Mouse (Mus musculus): ENCODE measurements around the gene Chd1l. TPM values are rescaled to one million over a fixed set of nuclear protein-coding genes. Genes with fewer than 3 reads are reported as not detected.

The Chd1l gene
- polyA plus RNA-seq, 1 experiment: 16.6 TPM

DNA sequence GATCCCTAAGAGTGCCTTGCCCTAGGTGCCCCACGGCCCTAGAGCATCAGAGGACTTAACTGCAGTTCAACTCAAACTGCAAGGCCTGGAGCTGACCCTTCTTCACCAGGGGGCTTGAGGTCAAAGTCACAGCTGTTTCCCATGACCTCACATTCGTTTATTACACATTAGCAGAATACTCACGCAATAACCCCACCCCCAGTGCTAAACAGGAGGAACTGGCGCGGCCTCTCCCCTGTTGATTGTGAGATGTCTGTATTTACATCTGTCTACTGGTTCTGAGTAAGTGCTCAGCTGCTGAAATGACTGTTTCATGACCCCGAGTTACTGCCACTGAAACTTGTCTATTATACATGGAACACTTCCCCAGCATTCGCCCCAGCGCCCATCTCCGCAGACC lies 22.3 kb downstream of the Chd1l start:
- H3K4me3 ChIP-seq (replicated peaks; ENCODE audit: control insufficient read depth, low read depth, low read length): no peak overlapping the region
- no peak overlapping the region for H3K27ac ChIP-seq (ENCODE audit: control insufficient read depth, insufficient read depth, low read depth, low read length, poor library complexity)
- H3K4me1 ChIP-seq (ENCODE audit: control insufficient read depth, insufficient read depth, low read length): no peaks in the 10 kb centered on the region
- TF ChIP-seq CTCF (IDR thresholded peaks at IDR 0.05; ENCODE audit: control insufficient read depth, insufficient read depth, low read length) (no peak), POLR2A (IDR thresholded peaks at IDR 0.05; ENCODE audit: borderline replicate concordance, control insufficient read depth, low read depth, low read length) (no peak)
- WGBS: 87% methylated on average over 9 of the region's 9 CpGs

DNA sequence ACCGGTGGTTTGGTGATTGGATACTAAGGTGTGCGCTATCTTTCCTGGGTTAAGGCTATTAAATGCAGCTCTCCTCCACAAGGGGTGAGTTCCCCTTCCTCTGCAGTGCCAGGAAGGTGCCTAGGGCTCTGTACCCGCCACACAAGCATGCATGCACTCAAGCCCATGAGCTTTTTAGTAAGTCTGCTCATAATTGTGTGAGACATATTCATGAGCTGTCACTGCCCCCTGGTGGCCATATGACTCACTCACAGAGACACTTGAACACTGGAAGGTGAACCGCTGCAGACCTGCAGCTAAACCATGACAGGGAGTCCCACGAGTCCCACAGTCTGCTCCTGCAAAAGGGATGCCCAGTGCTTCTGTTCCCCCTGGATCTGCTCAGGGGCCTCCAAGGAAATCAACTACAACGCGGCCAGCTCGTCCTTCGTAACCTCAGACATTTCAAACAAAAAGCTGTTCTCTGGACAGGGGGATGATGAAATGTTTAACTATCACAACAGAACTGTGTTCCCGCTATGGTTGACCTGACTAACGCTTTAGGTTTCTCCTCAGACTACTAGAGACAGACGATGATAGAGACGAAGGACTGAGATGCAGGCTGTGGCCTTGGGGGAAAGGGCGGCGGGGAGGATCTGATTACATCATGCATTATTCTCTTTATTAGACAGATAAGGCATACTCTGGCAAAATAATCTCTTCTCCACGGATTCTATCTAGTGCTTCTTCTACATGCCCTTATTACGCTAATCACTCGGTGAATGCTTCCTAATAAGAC lies 24.4 kb downstream of the Chd1l start:
- no peak overlapping the region for H3K4me3 ChIP-seq (replicated peaks; ENCODE audit: control insufficient read depth, low read depth, low read length)
- 75% methylated on average over 18 of the region's 18 CpGs for WGBS
- TF ChIP-seq POLR2A (IDR thresholded peaks at IDR 0.05; ENCODE audit: borderline replicate concordance, control insufficient read depth, low read depth, low read length) (no peak), CTCF (IDR thresholded peaks at IDR 0.05; ENCODE audit: control insufficient read depth, insufficient read depth, low read length) (peak; percentile 72)
- H3K27ac ChIP-seq (ENCODE audit: control insufficient read depth, insufficient read depth, low read depth, low read length, poor library complexity): no peak overlapping the region
- no peaks in the 10 kb centered on the region for H3K4me1 ChIP-seq (ENCODE audit: control insufficient read depth, insufficient read depth, low read length)

DNA sequence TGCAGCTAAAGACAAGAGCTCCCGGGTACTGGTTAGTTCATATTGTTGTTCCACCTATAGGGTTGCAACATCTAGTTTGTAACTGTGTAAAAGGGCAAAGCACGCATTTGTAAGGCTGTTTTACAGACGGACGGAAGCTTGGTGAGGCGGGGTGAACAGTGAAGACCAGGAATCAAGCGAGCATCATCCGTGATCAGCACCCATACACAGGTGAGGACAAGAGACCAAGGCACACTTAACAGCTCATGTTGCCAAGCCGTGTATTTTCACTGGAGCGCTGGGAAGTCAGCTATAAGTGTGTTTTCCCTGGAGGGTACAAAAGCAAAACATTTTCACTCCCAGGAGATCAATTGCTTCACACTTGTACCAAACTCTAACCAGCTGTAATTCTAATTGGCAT lies 36.2 kb downstream of the Chd1l start:
- TF ChIP-seq CTCF (IDR thresholded peaks at IDR 0.05; ENCODE audit: control insufficient read depth, insufficient read depth, low read length) (no peak), POLR2A (IDR thresholded peaks at IDR 0.05; ENCODE audit: borderline replicate concordance, control insufficient read depth, low read depth, low read length) (no peak)
- WGBS: 93% methylated on average over 9 of the region's 9 CpGs
- H3K4me3 ChIP-seq (replicated peaks; ENCODE audit: control insufficient read depth, low read depth, low read length): no peak overlapping the region
- no peak overlapping the region for H3K27ac ChIP-seq (ENCODE audit: control insufficient read depth, insufficient read depth, low read depth, low read length, poor library complexity)
- H3K4me1 ChIP-seq (ENCODE audit: control insufficient read depth, insufficient read depth, low read length): no peaks in the 10 kb centered on the region

DNA sequence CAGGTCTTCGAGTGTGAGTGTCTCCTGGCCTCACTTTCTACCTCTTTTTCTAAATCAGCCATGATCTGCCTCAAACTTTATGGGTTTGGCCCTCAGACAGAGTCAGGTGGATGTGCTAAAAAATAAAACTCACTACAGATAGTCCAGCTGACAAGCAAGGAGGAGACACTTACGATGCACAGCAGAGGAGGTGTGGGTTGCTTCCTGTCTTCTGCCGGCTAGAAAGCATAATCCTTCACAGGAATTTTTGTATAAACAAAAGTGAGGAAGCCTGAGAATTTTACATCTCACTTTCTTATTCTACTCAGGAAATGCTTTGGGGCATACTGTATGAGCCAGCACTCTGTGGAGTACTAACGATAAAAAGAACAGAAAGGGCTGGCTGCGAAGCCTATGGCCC lies 45.4 kb downstream of the Chd1l start:
- H3K4me3 ChIP-seq (replicated peaks; ENCODE audit: control insufficient read depth, low read depth, low read length): no peak overlapping the region
- H3K27ac ChIP-seq (ENCODE audit: control insufficient read depth, insufficient read depth, low read depth, low read length, poor library complexity): no peak overlapping the region
- no peak for TF ChIP-seq POLR2A (IDR thresholded peaks at IDR 0.05; ENCODE audit: borderline replicate concordance, control insufficient read depth, low read depth, low read length)
- TF ChIP-seq CTCF (IDR thresholded peaks at IDR 0.05; ENCODE audit: control insufficient read depth, insufficient read depth, low read length): no peak
- WGBS: 89% methylated on average over 5 of the region's 5 CpGs
- H3K4me1 ChIP-seq (ENCODE audit: control insufficient read depth, insufficient read depth, low read length): no peaks in the 10 kb centered on the region

DNA sequence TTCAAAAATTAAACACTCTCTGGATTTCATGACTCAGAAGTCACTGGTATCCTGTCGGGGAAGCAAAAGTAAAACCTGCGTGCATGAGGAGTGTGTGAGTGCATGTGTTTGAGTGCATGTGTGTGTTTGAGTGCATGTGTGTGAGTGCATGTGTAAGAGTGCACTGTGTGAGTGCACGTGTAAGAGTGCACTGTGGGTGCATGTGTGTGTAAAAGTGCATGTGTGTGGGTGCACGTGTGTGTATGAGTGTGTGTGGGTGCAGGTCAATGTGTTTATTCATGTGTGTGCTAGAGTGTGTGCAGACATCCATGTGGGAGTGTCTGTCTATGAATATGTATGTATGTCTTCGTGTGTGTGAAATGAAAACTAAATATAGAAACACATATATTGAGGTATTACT lies 51.4 kb downstream of the Chd1l start:
- no peaks in the 10 kb centered on the region for H3K4me1 ChIP-seq (ENCODE audit: control insufficient read depth, insufficient read depth, low read length)
- H3K27ac ChIP-seq (ENCODE audit: control insufficient read depth, insufficient read depth, low read depth, low read length, poor library complexity): no peak overlapping the region
- WGBS: 82% methylated on average over 5 of the region's 5 CpGs
- TF ChIP-seq CTCF (IDR thresholded peaks at IDR 0.05; ENCODE audit: control insufficient read depth, insufficient read depth, low read length) (no peak), POLR2A (IDR thresholded peaks at IDR 0.05; ENCODE audit: borderline replicate concordance, control insufficient read depth, low read depth, low read length) (no peak)
- no peak overlapping the region for H3K4me3 ChIP-seq (replicated peaks; ENCODE audit: control insufficient read depth, low read depth, low read length)

DNA sequence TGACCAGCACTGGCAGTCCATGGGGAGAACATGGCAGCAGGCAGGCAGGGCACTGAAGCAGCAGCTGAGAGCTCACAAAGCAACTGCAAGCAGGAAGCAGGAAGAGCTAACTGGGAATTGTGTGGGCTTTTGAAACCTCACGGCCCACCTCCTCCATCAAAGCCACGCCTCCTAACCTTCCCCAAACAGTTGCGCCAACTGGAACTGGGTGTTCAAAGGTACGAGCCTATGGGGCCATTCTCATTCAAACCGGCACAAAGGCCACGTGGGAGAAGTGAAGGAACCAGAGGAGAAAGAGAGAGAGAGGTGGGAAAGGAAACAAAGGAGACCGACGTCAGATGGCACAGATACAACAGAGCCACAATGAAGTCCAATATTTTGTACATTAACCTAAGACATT lies 63.8 kb downstream of the Chd1l start:
- 74% methylated on average over 8 of the region's 8 CpGs for WGBS

DNA sequence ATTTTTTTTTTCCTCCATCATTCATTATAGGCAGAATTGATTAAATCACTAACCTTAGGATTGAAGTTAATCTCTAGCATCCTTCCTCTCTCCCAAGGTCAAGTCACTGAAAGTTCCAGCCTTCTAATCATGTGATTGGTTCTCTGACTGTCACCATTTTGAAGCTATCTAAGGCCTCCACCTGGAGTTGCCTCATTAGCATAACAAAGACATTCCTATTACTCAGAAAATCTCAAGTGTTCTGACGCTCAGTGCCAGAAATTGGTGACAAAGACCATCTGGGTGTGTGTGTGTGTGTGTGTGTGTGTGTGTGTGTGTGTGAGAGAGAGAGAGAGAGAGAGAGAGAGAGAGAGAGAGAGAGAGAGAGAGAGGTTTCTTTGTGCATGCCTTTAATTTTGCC lies 69.8 kb downstream of the Chd1l start:
- Histone ChIP-seq H3K4me1 (ENCODE audit: control insufficient read depth, insufficient read depth, low read length) (no peaks in the 10 kb centered on the region), H3K27ac (ENCODE audit: control insufficient read depth, insufficient read depth, low read depth, low read length, poor library complexity) (no peak overlapping the region), H3K4me3 (replicated peaks; ENCODE audit: control insufficient read depth, low read depth, low read length) (no peak overlapping the region)
- 59% methylated on average over 1 of the region's 1 CpGs for WGBS
- no peak for TF ChIP-seq POLR2A (IDR thresholded peaks at IDR 0.05; ENCODE audit: borderline replicate concordance, control insufficient read depth, low read depth, low read length)
- no peak for TF ChIP-seq CTCF (IDR thresholded peaks at IDR 0.05; ENCODE audit: control insufficient read depth, insufficient read depth, low read length)

More for the DNA sequence above, 63.8 kb downstream of the Chd1l start:
- Histone ChIP-seq H3K27ac (ENCODE audit: control insufficient read depth, insufficient read depth, low read depth, low read length, poor library complexity) (no peak overlapping the region), H3K4me1 (ENCODE audit: control insufficient read depth, insufficient read depth, low read length) (no peaks in the 10 kb centered on the region), H3K4me3 (replicated peaks; ENCODE audit: control insufficient read depth, low read depth, low read length) (no peak overlapping the region)
- TF ChIP-seq POLR2A (IDR thresholded peaks at IDR 0.05; ENCODE audit: borderline replicate concordance, control insufficient read depth, low read depth, low read length): no peak
- no peak for TF ChIP-seq CTCF (IDR thresholded peaks at IDR 0.05; ENCODE audit: control insufficient read depth, insufficient read depth, low read length)

DNA sequence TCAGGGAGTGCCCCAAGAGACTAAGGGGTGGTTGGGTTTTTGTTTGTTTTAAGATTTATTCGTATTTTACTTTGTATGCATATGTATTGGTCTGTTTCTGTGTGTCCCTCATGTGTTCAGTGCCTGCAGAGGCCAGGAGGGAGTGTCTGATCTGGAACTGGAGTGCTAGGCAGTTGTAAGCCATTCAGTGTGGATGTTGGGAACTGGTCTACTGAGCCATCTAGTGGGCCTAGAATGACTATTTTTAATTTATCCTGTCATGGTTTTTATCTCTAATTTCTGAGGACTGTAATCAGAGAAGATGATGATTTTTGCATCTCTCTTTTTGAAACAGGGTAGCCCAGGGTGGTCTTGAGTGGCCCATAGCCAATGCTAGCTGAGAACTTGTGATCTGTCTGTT lies 71.4 kb downstream of the Chd1l start:
- 61% methylated on average over 1 of the region's 1 CpGs for whole genome bisulfite sequencing
- H3K4me1 ChIP-seq (ENCODE audit: control insufficient read depth, insufficient read depth, low read length): no peaks in the 10 kb centered on the region
- no peak overlapping the region for H3K4me3 ChIP-seq (replicated peaks; ENCODE audit: control insufficient read depth, low read depth, low read length)
- no peak overlapping the region for H3K27ac ChIP-seq (ENCODE audit: control insufficient read depth, insufficient read depth, low read depth, low read length, poor library complexity)
- TF ChIP-seq CTCF (IDR thresholded peaks at IDR 0.05; ENCODE audit: control insufficient read depth, insufficient read depth, low read length) (no peak), POLR2A (IDR thresholded peaks at IDR 0.05; ENCODE audit: borderline replicate concordance, control insufficient read depth, low read depth, low read length) (no peak)
